Mouse (Mus musculus) liver, embryonic 14.5 days (tissue): ENCODE measurements around the gene Slco6d1.
"Not testable (repeated sequence)": the region's sequence is repeated elsewhere in the genome, so short reads cannot be mapped to it uniquely, and the experiment has no call there.

Experiments used
- CTCF ChIP-seq: IDR thresholded peaks from 2 replicates; pipeline ENCODE4 v1.5.1; 2016; ENCODE audit warnings: antibody characterized with exemption, low read depth, control low read depth
- EP300 ChIP-seq: IDR thresholded peaks from 2 replicates; pipeline ENCODE4 v1.6.1; 2016; ENCODE audit warnings: antibody characterized with exemption, low read depth

- not testable (repeated sequence) for TF ChIP-seq CTCF, EP300
These were observed 107.4 kb downstream of the Slco6d1 start for GRCm38 (mm10) chr1:98528368-98528767.
